16 mouse cellular contexts compared by ENCODE assay signal in genomic region chr17:26868756-26869155, GRCm38 (mm10). TPM values are rescaled to one million over a fixed set of nuclear protein-coding genes. Genes with fewer than 3 reads are reported as not detected.
DNase-seq lines count a peak whose midpoint lies in the region; ATAC-seq lines count a peak whose summit lies in the region.
"Had no signal": no experiment of that assay in that cellular context is flagged by ENCODE, and none has a peak within 500 bp of the region (broad histone marks: within the 10 kb centered on the region; RNA-seq: fewer than 3 reads in every experiment).

No protein-coding gene starts in this region.

- no peak overlapping the region for H3K27ac ChIP-seq in forebrain, embryonic 11.5 days (ENCODE audit: low read depth, low read length)
- H3K27ac ChIP-seq in forebrain, embryonic 15.5 days (replicated peaks): no peak overlapping the region
- peak overlapping the region; percentile 97 to 99 for H3K27ac ChIP-seq in heart, embryonic 14.5 days (replicated peaks in 1 of 2; ENCODE audit: control insufficient read depth in 1 of 2, insufficient read depth in 1 of 2, low read depth in 2 of 2, low read length in 2 of 2)
- H3K27ac ChIP-seq in intestine, embryonic 16.5 days (ENCODE audit: low read length): no peak overlapping the region
- no peak overlapping the region for H3K27ac ChIP-seq in kidney, embryonic 14.5 days (ENCODE audit: low read depth, low read length)
- H3K27ac ChIP-seq: gastrocnemius, adult 2 months; hindbrain, embryonic 14.5 days; midbrain, embryonic 13.5 days had no signal

- H3K9ac ChIP-seq in forebrain, embryonic 11.5 days (ENCODE audit: low read length): 0 out of 2 replicates have a peak overlapping the region, but pooled peaks have one; percentile 7
- no peak overlapping the region for H3K9ac ChIP-seq in forebrain, embryonic 15.5 days (replicated peaks)
- H3K9ac ChIP-seq in heart, embryonic 14.5 days (ENCODE audit: low read length): peak overlapping the region; percentile 62; the same call in 1 of the 2 replicates
- no peak overlapping the region for H3K9ac ChIP-seq in intestine, embryonic 16.5 days (ENCODE audit: low read depth, low read length)
- H3K9ac ChIP-seq in kidney, embryonic 14.5 days (ENCODE audit: low read depth, low read length): no peak overlapping the region
- H3K9ac ChIP-seq: hindbrain, embryonic 14.5 days; midbrain, embryonic 13.5 days had no signal

- ATAC-seq in forebrain, embryonic 11.5 days (replicated peaks; ENCODE audit: low FRiP score): no peak
- ATAC-seq in forebrain, embryonic 15.5 days (replicated peaks): no peak
- 0 out of 2 replicates have a peak, but pooled peaks have one; percentile 22 for ATAC-seq in granulocyte monocyte progenitor cell, adult 5-6 weeks (replicated peaks; ENCODE audit: poor library complexity, severe bottlenecking)
- peak; percentile 89 for ATAC-seq in heart, embryonic 14.5 days (ENCODE audit: insufficient number of reproducible peaks, insufficient read depth, low FRiP score, low read depth)
- peak; percentile 90 for ATAC-seq in intestine, embryonic 16.5 days
- no peak for ATAC-seq in kidney, embryonic 14.5 days (ENCODE audit: low FRiP score, low TSS enrichment)
- ATAC-seq: forebrain, embryonic 14.5 days; midbrain, embryonic 13.5 days had no signal

- DNase-seq in forebrain, embryonic 11.5 days (ENCODE audit: low spot score): no peak
- no peak for DNase-seq in embryo, embryonic 10.5 days (ENCODE audit: low spot score)
- DNase-seq in right cerebral cortex, postnatal 36 days (ENCODE audit: low spot score in 2 of 2): no peak
- DNase-seq: gastrocnemius, adult 2 months; kidney, adult 8-10 months; right cerebral cortex, postnatal 14 days had no signal

- no peak overlapping the region for H3K4me2 ChIP-seq in forebrain, embryonic 11.5 days (ENCODE audit: low read depth, low read length, severe bottlenecking)
- H3K4me2 ChIP-seq in forebrain, embryonic 15.5 days (replicated peaks): no peak overlapping the region
- H3K4me2 ChIP-seq in heart, embryonic 14.5 days (ENCODE audit: low read length): peak overlapping the region; percentile 52
- no peak overlapping the region for H3K4me2 ChIP-seq in intestine, embryonic 16.5 days (ENCODE audit: low read depth, low read length)
- H3K4me2 ChIP-seq in kidney, embryonic 14.5 days (replicated peaks; ENCODE audit: low read depth, low read length): no peak overlapping the region
- H3K4me2 ChIP-seq: hindbrain, embryonic 14.5 days; midbrain, embryonic 13.5 days had no signal

- H3K4me3 ChIP-seq in forebrain, embryonic 11.5 days (ENCODE audit: low read depth, low read length): no peak overlapping the region
- no peak overlapping the region for H3K4me3 ChIP-seq in forebrain, embryonic 15.5 days
- H3K4me3 ChIP-seq in heart, embryonic 14.5 days (ENCODE audit: control insufficient read depth in 1 of 2, insufficient read depth in 1 of 2, low read depth in 1 of 2, low read length in 2 of 2): 0 out of 4 replicates have a peak overlapping the region, but pooled peaks of 1 of the 2 experiments have one; percentile 2
- H3K4me3 ChIP-seq in intestine, embryonic 16.5 days (ENCODE audit: low read length): no peak overlapping the region
- H3K4me3 ChIP-seq in kidney, embryonic 14.5 days (ENCODE audit: low read length): no peak overlapping the region
- H3K4me3 ChIP-seq: gastrocnemius, adult 2 months; midbrain, embryonic 13.5 days had no signal

- no peaks in the 10 kb centered on the region for H3K27me3 ChIP-seq in forebrain, embryonic 11.5 days (ENCODE audit: control insufficient read depth, insufficient read depth, low read length)
- no peaks in the 10 kb centered on the region for H3K27me3 ChIP-seq in forebrain, embryonic 15.5 days
- no peaks in the 10 kb centered on the region for H3K27me3 ChIP-seq in heart, embryonic 14.5 days (ENCODE audit: control insufficient read depth, insufficient read depth, low read length)
- no peaks in the 10 kb centered on the region for H3K27me3 ChIP-seq in intestine, embryonic 16.5 days (replicated peaks; ENCODE audit: control insufficient read depth, insufficient read depth, low read length)
- no peaks in the 10 kb centered on the region for H3K27me3 ChIP-seq in kidney, embryonic 14.5 days (ENCODE audit: control insufficient read depth, insufficient read depth, low read length)
- H3K27me3 ChIP-seq: midbrain, embryonic 13.5 days had no signal

- no peaks in the 10 kb centered on the region for H3K9me3 ChIP-seq in forebrain, embryonic 11.5 days (ENCODE audit: control insufficient read depth, low read length)
- no peaks in the 10 kb centered on the region for H3K9me3 ChIP-seq in forebrain, embryonic 15.5 days
- no peaks in the 10 kb centered on the region for H3K9me3 ChIP-seq in heart, embryonic 14.5 days (ENCODE audit: control insufficient read depth, low read length)
- H3K9me3 ChIP-seq in intestine, embryonic 16.5 days (ENCODE audit: control insufficient read depth, low read length): no peaks in the 10 kb centered on the region
- no peaks in the 10 kb centered on the region for H3K9me3 ChIP-seq in kidney, embryonic 14.5 days (ENCODE audit: control insufficient read depth, low read length)
- H3K9me3 ChIP-seq: midbrain, embryonic 13.5 days had no signal

- H3K4me1 ChIP-seq in forebrain, embryonic 11.5 days (replicated peaks; ENCODE audit: control insufficient read depth, insufficient read depth, low read length): no peaks in the 10 kb centered on the region
- H3K4me1 ChIP-seq in forebrain, embryonic 15.5 days: no peaks in the 10 kb centered on the region
- H3K4me1 ChIP-seq in heart, embryonic 14.5 days (ENCODE audit: control insufficient read depth in 2 of 2, insufficient read depth in 2 of 2, low read length in 2 of 2): peaks cover 40 to 54% of the 10 kb centered on the region in 2 experiments
- H3K4me1 ChIP-seq in intestine, embryonic 16.5 days (ENCODE audit: control insufficient read depth, insufficient read depth, low read length): no peaks in the 10 kb centered on the region
- H3K4me1 ChIP-seq in kidney, embryonic 14.5 days (ENCODE audit: control insufficient read depth, insufficient read depth, low read length): no peaks in the 10 kb centered on the region
- H3K4me1 ChIP-seq: midbrain, embryonic 13.5 days had no signal

- H3K36me3 ChIP-seq in forebrain, embryonic 11.5 days (ENCODE audit: control insufficient read depth, insufficient read depth, low read length): no peaks in the 10 kb centered on the region
- no peaks in the 10 kb centered on the region for H3K36me3 ChIP-seq in forebrain, embryonic 15.5 days
- H3K36me3 ChIP-seq in heart, embryonic 14.5 days (ENCODE audit: control insufficient read depth, insufficient read depth, low read length): no peaks in the 10 kb centered on the region
- no peaks in the 10 kb centered on the region for H3K36me3 ChIP-seq in intestine, embryonic 16.5 days (ENCODE audit: control insufficient read depth, insufficient read depth, low read length)
- H3K36me3 ChIP-seq in kidney, embryonic 14.5 days (ENCODE audit: control insufficient read depth, insufficient read depth, low read length): no peaks in the 10 kb centered on the region
- H3K36me3 ChIP-seq: midbrain, embryonic 13.5 days had no signal

- 26% methylated on average over 5 of the region's 5 CpGs for WGBS in forebrain, embryonic 11.5 days
- 32% methylated on average over 5 of the region's 5 CpGs for WGBS in forebrain, embryonic 15.5 days
- 7% methylated on average over 5 of the region's 5 CpGs for WGBS in heart, embryonic 14.5 days
- 29% methylated on average over 5 of the region's 5 CpGs for WGBS in intestine, embryonic 16.5 days
- WGBS in kidney, embryonic 14.5 days: 29% methylated on average over 5 of the region's 5 CpGs

RNA-seq across cellular contexts. Expression of gene Nkx2-5, which starts 23.9 kb away (rescaled TPM):
- polyA plus RNA-seq in forebrain, embryonic 11.5 days (2014; fragmentation: Nextera tagmentation; extraction: Ambion mirVana): not detected in 2 replicates
- polyA plus RNA-seq in forebrain, embryonic 15.5 days (2015; fragmentation: Nextera tagmentation; extraction: Ambion mirVana): 0.59 TPM in 1 of 2 replicates, not detected in the other
- not detected in 2 replicates for total RNA-seq in granulocyte monocyte progenitor cell, adult 5-6 weeks (2014; fragmentation: Nextera tagmentation)
- not detected in 2 replicates for total RNA-seq in granulocyte monocyte progenitor cell, adult 5-6 weeks (2017)
- 172 and 177 TPM in 2 replicates for polyA plus RNA-seq in heart, embryonic 14.5 days (2014; fragmentation: Nextera tagmentation; extraction: Ambion mirVana)
- 0.09 TPM in 1 of 2 replicates, not detected in the other for polyA plus RNA-seq in intestine, embryonic 16.5 days (2015; fragmentation: Nextera tagmentation; extraction: Ambion mirVana)
- not detected in 2 replicates for polyA plus RNA-seq in kidney, embryonic 14.5 days (2014; fragmentation: Nextera tagmentation; extraction: Ambion mirVana)
- total RNA-seq: common myeloid progenitor, adult 5-6 weeks; gastrocnemius, adult 2 months; left cerebral cortex, adult 18-20 months had no signal
- polyA plus RNA-seq: forebrain, embryonic 14.5 days; hindbrain, embryonic 14.5 days; midbrain, embryonic 13.5 days had no signal

RNA-seq across cellular contexts. Expression of gene Kifc5b, which starts 48.1 kb away (rescaled TPM):
- polyA plus RNA-seq in forebrain, embryonic 11.5 days (2014; fragmentation: Nextera tagmentation; extraction: Ambion mirVana): 11.1 and 11.3 TPM in 2 replicates
- polyA plus RNA-seq in forebrain, embryonic 15.5 days (2015; fragmentation: Nextera tagmentation; extraction: Ambion mirVana): 4.3 and 5.5 TPM in 2 replicates
- 6.0 and 6.2 TPM in 2 replicates for total RNA-seq in granulocyte monocyte progenitor cell, adult 5-6 weeks (2014; fragmentation: Nextera tagmentation)
- 8.7 and 12.6 TPM in 2 replicates for total RNA-seq in granulocyte monocyte progenitor cell, adult 5-6 weeks (2017)
- polyA plus RNA-seq in heart, embryonic 14.5 days (2014; fragmentation: Nextera tagmentation; extraction: Ambion mirVana): 4.2 and 5.0 TPM in 2 replicates
- 5.3 and 6.5 TPM in 2 replicates for polyA plus RNA-seq in intestine, embryonic 16.5 days (2015; fragmentation: Nextera tagmentation; extraction: Ambion mirVana)
- polyA plus RNA-seq in kidney, embryonic 14.5 days (2014; fragmentation: Nextera tagmentation; extraction: Ambion mirVana): 6.9 and 11.2 TPM in 2 replicates

Comparison
In these comparisons a context has a peak if more than half of its experiments do, and no peak if none do; other contexts are left out.
1. H3K9ac ChIP-seq: peak in forebrain, embryonic 11.5 days (single experiment) and heart, embryonic 14.5 days (single experiment); none in forebrain, embryonic 15.5 days (single experiment), intestine, embryonic 16.5 days (single experiment) and kidney, embryonic 14.5 days (single experiment).
2. ATAC-seq: peak in granulocyte monocyte progenitor cell, adult 5-6 weeks (single experiment), heart, embryonic 14.5 days (single experiment) and intestine, embryonic 16.5 days (single experiment); none in forebrain, embryonic 11.5 days (single experiment), forebrain, embryonic 15.5 days (single experiment) and kidney, embryonic 14.5 days (single experiment).
3. H3K27ac ChIP-seq: peak in heart, embryonic 14.5 days (2 of 2); none in forebrain, embryonic 11.5 days (single experiment), forebrain, embryonic 15.5 days (single experiment), intestine, embryonic 16.5 days (single experiment) and kidney, embryonic 14.5 days (single experiment).
4. RNA of gene Nkx2-5, which starts 23.9 kb away (polyA plus RNA-seq): 172 to 177 TPM in heart, embryonic 14.5 days; 0.09 TPM in intestine, embryonic 16.5 days, not detected in forebrain, embryonic 11.5 days, 0.59 TPM in forebrain, embryonic 15.5 days and not detected in kidney, embryonic 14.5 days; every median in the first group is over 100 times any median in the second.